Mouse (Mus musculus) forebrain, embryonic 13.5 days (tissue): ENCODE measurements around the gene Kcnn1. TPM values are rescaled to one million over a fixed set of nuclear protein-coding genes. Genes with fewer than 3 reads are reported as not detected.
A peak's percentile ranks its signal among the peaks of the same experiment; 100 is the strongest.

Source experiments
- ATAC-seq: fragments of 200-750 bp; cut with Nextera tagmentation; 2 replicates; pipeline ENCODE4 v1.8.0; 2017
- H3K27ac ChIP-seq: fragments of 300-500 bp; sonication (generic); 2 replicates; pipeline ENCODE4 v1.5.1; 2015; ENCODE audit warnings: inconsistent platforms, mild to moderate bottlenecking, moderate library complexity
- H3K27me3 ChIP-seq: fragments of 300-500 bp; sonication (generic); 2 replicates; pipeline ENCODE4 v1.6.1; 2015; ENCODE audit warnings: mild to moderate bottlenecking, inconsistent platforms
- H3K36me3 ChIP-seq: fragments of 300-500 bp; sonication (generic); 2 replicates; pipeline ENCODE4 v1.6.1; 2015; ENCODE audit warnings: mild to moderate bottlenecking, inconsistent platforms; ENCODE audit not compliant: poor library complexity, severe bottlenecking
- H3K4me1 ChIP-seq: fragments of 300-500 bp; sonication (generic); 2 replicates; pipeline ENCODE4 v1.6.1; 2015; ENCODE audit warnings: inconsistent platforms
- H3K4me2 ChIP-seq: fragments of 300-500 bp; sonication (generic); 2 replicates; pipeline ENCODE4 v1.6.1; 2015; ENCODE audit warnings: inconsistent platforms, mild to moderate bottlenecking, moderate library complexity
- H3K4me3 ChIP-seq: fragments of 300-500 bp; sonication (generic); 2 replicates; pipeline ENCODE4 v1.5.1; 2015; ENCODE audit warnings: mild to moderate bottlenecking, inconsistent platforms
- H3K9ac ChIP-seq: fragments of 300-500 bp; sonication (generic); 2 replicates; pipeline ENCODE4 v1.6.1; 2015; ENCODE audit warnings: mild to moderate bottlenecking, inconsistent platforms
- H3K9me3 ChIP-seq: fragments of 300-500 bp; sonication (generic); replicated peaks from 2 replicates; pipeline ENCODE4 v1.6.1; 2016; ENCODE audit warnings: inconsistent platforms
- WGBS: fragments of 180-500 bp; shearing (Covaris S2); methylation state at CpG from one replicate; pipeline ENCODE4 v1.1.7; 2015; 5-methylcytosine and 5-hydroxymethylcytosine counted together
- polyA plus RNA-seq: library from polyadenylated mRNA; unstranded; fragments of >200 nt; fragmentation: Nextera tagmentation; extraction: Ambion mirVana; gene quantifications from 2 replicates; pipeline ENCODE4 v1.2.1, GENCODE M21; 2015

The Kcnn1 gene
- polyA plus RNA-seq, 1 experiment from 2014 or later: 13.5 TPM

GRCm38 (mm10) chr8:70873364-70873985, 10.4 kb upstream of the Kcnn1 start, which contains the start of gene Ccdc124:
Gene Ccdc124 (minus strand): TSS chr8:70873935.
- Histone ChIP-seq H3K4me1 (peaks cover 29% of the 10 kb centered on the region), H3K4me3 (peak within 1 kb of the TSS; percentile 75), H3K4me2 (peak within 1 kb of the TSS; percentile 93), H3K27me3 (no peaks in the 10 kb centered on the region), H3K9me3 (no peaks in the 10 kb centered on the region), H3K36me3 (peaks cover 2% of the 10 kb centered on the region; the same call in 1 of the 2 replicates), H3K9ac (peak within 1 kb of the TSS; percentile 83), H3K27ac (peak within 1 kb of the TSS; percentile 84)
- ATAC-seq: peak; percentile 89
- under 1% methylated on average over 46 of the region's 46 CpGs for WGBS

GRCm38 (mm10) chr8:70872643-70873363, 9.7 kb upstream of the Kcnn1 start:
- Histone ChIP-seq H3K27ac (peak overlapping the region; percentile 84), H3K9me3 (no peaks in the 10 kb centered on the region), H3K27me3 (no peaks in the 10 kb centered on the region), H3K4me3 (peak overlapping the region; percentile 75), H3K9ac (peak overlapping the region; percentile 83), H3K36me3 (peaks cover 8% of the 10 kb centered on the region), H3K4me2 (peak overlapping the region; percentile 93), H3K4me1 (peaks cover 35% of the 10 kb centered on the region)
- 5% methylated on average over 31 of the region's 31 CpGs for WGBS
- 0 out of 2 replicates have a peak, but pooled peaks have one; percentile 0 for ATAC-seq

- Histone ChIP-seq H3K9me3 (no peaks in the 10 kb centered on the region), H3K4me2 (no peak overlapping the region), H3K27me3 (no peaks in the 10 kb centered on the region), H3K4me3 (no peak overlapping the region), H3K27ac (no peak overlapping the region), H3K9ac (peak overlapping the region; percentile 34), H3K4me1 (peaks cover 42% of the 10 kb centered on the region), H3K36me3 (peaks cover 12% of the 10 kb centered on the region)
- 82% methylated on average over 5 of the region's 5 CpGs for WGBS
- ATAC-seq: no peak
These were observed 8.2 kb upstream of the Kcnn1 start for GRCm38 (mm10) chr8:70871195-70871807.

GRCm38 (mm10) chr8:70869601-70870041, 6.6 kb upstream of the Kcnn1 start:
- Histone ChIP-seq H3K9me3 (no peaks in the 10 kb centered on the region), H3K27ac (peak overlapping the region; percentile 77; the same call in 1 of the 2 replicates), H3K4me2 (peak overlapping the region; percentile 37), H3K27me3 (no peaks in the 10 kb centered on the region), H3K9ac (peak overlapping the region; percentile 55; the same call in 1 of the 2 replicates), H3K36me3 (peaks cover 12% of the 10 kb centered on the region), H3K4me1 (peaks cover 52% of the 10 kb centered on the region), H3K4me3 (no peak overlapping the region)
- 49% methylated on average over 16 of the region's 16 CpGs for WGBS
- 0 out of 2 replicates have a peak, but pooled peaks have one; percentile 13 for ATAC-seq

- H3K4me2 ChIP-seq: peak overlapping the region; percentile 37
- no peaks in the 10 kb centered on the region for H3K9me3 ChIP-seq
- peaks cover 56% of the 10 kb centered on the region for H3K4me1 ChIP-seq
- peak overlapping the region; percentile 55 for H3K9ac ChIP-seq
- H3K27ac ChIP-seq: peak overlapping the region; percentile 77
- peaks cover 12% of the 10 kb centered on the region for H3K36me3 ChIP-seq
- no peaks in the 10 kb centered on the region for H3K27me3 ChIP-seq
- WGBS: 32% methylated on average over 5 of the region's 5 CpGs
- no peak overlapping the region for H3K4me3 ChIP-seq
- ATAC-seq: no peak
These were observed 6.1 kb upstream of the Kcnn1 start for GRCm38 (mm10) chr8:70869199-70869571.

GRCm38 (mm10) chr8:70868559-70869198, 5.6 kb upstream of the Kcnn1 start:
- peak overlapping the region; percentile 55 for H3K9ac ChIP-seq
- H3K27me3 ChIP-seq: no peaks in the 10 kb centered on the region
- peak overlapping the region; percentile 17; the same call in 1 of the 2 replicates for H3K4me3 ChIP-seq
- peaks cover 61% of the 10 kb centered on the region for H3K4me1 ChIP-seq
- 14% methylated on average over 40 of the region's 40 CpGs for WGBS
- no peak for ATAC-seq
- no peaks in the 10 kb centered on the region for H3K9me3 ChIP-seq
- H3K36me3 ChIP-seq: peaks cover 12% of the 10 kb centered on the region
- peak overlapping the region; percentile 77 for H3K27ac ChIP-seq
- peak overlapping the region; percentile 37 for H3K4me2 ChIP-seq

GRCm38 (mm10) chr8:70866566-70866965, 3.5 kb upstream of the Kcnn1 start:
- H3K4me1 ChIP-seq: peaks cover 69% of the 10 kb centered on the region
- peak overlapping the region; percentile 58; the same call in 1 of the 2 replicates for H3K9ac ChIP-seq
- no peak overlapping the region for H3K4me3 ChIP-seq
- H3K9me3 ChIP-seq: no peaks in the 10 kb centered on the region
- WGBS: 87% methylated on average over 7 of the region's 7 CpGs
- H3K27me3 ChIP-seq: peaks cover 15% of the 10 kb centered on the region
- peaks cover 12% of the 10 kb centered on the region for H3K36me3 ChIP-seq
- H3K4me2 ChIP-seq: peak overlapping the region; percentile 96
- no peak for ATAC-seq
- peak overlapping the region; percentile 91 for H3K27ac ChIP-seq

- H3K4me3 ChIP-seq: peak overlapping the region; percentile 56
- peak overlapping the region; percentile 91 for H3K27ac ChIP-seq
- ATAC-seq: peak; percentile 19; the same call in 1 of the 2 replicates
- peak overlapping the region; percentile 96 for H3K4me2 ChIP-seq
- peaks cover 69% of the 10 kb centered on the region for H3K4me1 ChIP-seq
- no peaks in the 10 kb centered on the region for H3K9me3 ChIP-seq
- H3K36me3 ChIP-seq: peaks cover 12% of the 10 kb centered on the region
- peak overlapping the region; percentile 58 for H3K9ac ChIP-seq
- peaks cover 15% of the 10 kb centered on the region for H3K27me3 ChIP-seq
- 9% methylated on average over 12 of the region's 12 CpGs for WGBS
These were observed 3.0 kb upstream of the Kcnn1 start for GRCm38 (mm10) chr8:70866001-70866520.

GRCm38 (mm10) chr8:70865350-70866000, 2.4 kb upstream of the Kcnn1 start:
- WGBS: under 1% methylated on average over 46 of the region's 46 CpGs
- peak; percentile 87 for ATAC-seq
- Histone ChIP-seq H3K4me2 (peak overlapping the region; percentile 96), H3K27ac (peak overlapping the region; percentile 98), H3K9me3 (no peaks in the 10 kb centered on the region), H3K4me1 (peaks cover 69% of the 10 kb centered on the region), H3K9ac (peak overlapping the region; percentile 82), H3K36me3 (peaks cover 12% of the 10 kb centered on the region), H3K27me3 (peaks cover 15% of the 10 kb centered on the region), H3K4me3 (peak overlapping the region; percentile 56)

- Histone ChIP-seq H3K9ac (peak overlapping the region; percentile 82), H3K27me3 (peaks cover 15% of the 10 kb centered on the region), H3K36me3 (peaks cover 12% of the 10 kb centered on the region), H3K27ac (peak overlapping the region; percentile 98), H3K4me3 (peak overlapping the region; percentile 56), H3K4me1 (peaks cover 68% of the 10 kb centered on the region), H3K9me3 (no peaks in the 10 kb centered on the region), H3K4me2 (peak overlapping the region; percentile 96)
- under 1% methylated on average over 24 of the region's 24 CpGs for WGBS
- ATAC-seq: no peak; the same call in 1 of the 2 replicates
These were observed 1.7 kb upstream of the Kcnn1 start for GRCm38 (mm10) chr8:70864712-70865221.
